Mouse (Mus musculus) lung, postnatal 0 days (tissue): Measurements from ENCODE around the gene Med12.

Source experiments
- CTCF ChIP-seq: IDR thresholded peaks from 2 replicates; pipeline ENCODE4 v1.5.1; 2016; ENCODE audit warnings: antibody characterized with exemption, mild to moderate bottlenecking
- EP300 ChIP-seq: IDR thresholded peaks from 2 replicates; pipeline ENCODE4 v1.6.1; 2016; ENCODE audit warnings: antibody characterized with exemption, mild to moderate bottlenecking, control low read depth

DNA sequence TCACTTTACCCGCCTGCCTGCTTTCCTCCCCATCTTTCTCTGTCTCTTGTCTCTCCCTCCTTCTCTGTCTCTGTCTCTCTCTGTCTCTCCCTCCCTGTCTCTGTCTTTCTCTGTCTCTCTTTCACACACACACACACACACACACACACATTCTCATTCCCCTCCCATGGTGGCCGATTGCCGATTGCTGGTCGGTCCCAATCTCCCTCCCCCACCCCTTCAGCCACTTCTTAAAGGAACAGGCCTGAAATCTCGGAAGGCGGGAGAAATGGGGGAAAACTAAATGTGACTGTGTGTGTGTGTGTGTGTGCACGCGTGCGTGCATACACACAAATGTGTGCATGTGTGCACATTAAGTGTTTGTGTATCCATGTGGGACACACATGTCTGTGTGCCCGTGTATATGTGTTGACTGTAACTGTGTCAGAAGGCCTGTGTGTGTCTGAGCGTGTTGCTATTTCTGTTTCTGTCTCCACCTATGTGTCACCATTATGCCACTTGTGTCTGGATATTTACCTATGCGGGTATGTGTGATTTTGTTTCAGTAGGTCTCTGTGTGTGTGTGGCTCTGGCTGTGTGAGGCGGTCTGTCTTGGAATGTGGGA lies 26.7 kb downstream of the Med12 start:
- no peak for TF ChIP-seq CTCF
- TF ChIP-seq EP300: no peak
